Mouse (Mus musculus) lung, postnatal 36 days (tissue): ENCODE data around the gene Cdk1.

ENCODE experiments used
- DNase-seq: peaks from one replicate; pipeline ENCODE4 v3.0.0; 2022; ENCODE audit warnings: mixed read lengths

Cdk1 gene

GRCm38 (mm10) chr10:69305600-69305999 lies 47.1 kb downstream of the Cdk1 start:
- DNase-seq, result no peak

GRCm38 (mm10) chr10:69304819-69305218 lies 47.9 kb downstream of the Cdk1 start:
- no peak for DNase-seq

GRCm38 (mm10) chr10:69302667-69303066 lies 50.1 kb downstream of the Cdk1 start:
- no peak for DNase-seq

GRCm38 (mm10) chr10:69299985-69300384 lies 52.8 kb downstream of the Cdk1 start:
- no peak for DNase-seq

- DNase-seq, result no peak
Measured at GRCm38 (mm10) chr10:69295919-69296318, 56.8 kb downstream of the Cdk1 start.

GRCm38 (mm10) chr10:69290736-69291135 lies 62.0 kb downstream of the Cdk1 start:
- DNase-seq, result no peak

GRCm38 (mm10) chr10:69288720-69289119 lies 64.0 kb downstream of the Cdk1 start:
- DNase-seq, result no peak

GRCm38 (mm10) chr10:69288086-69288485 lies 64.7 kb downstream of the Cdk1 start:
- no peak for DNase-seq

GRCm38 (mm10) chr10:69286939-69287338 lies 65.8 kb downstream of the Cdk1 start:
- DNase-seq, result no peak
